Mouse (Mus musculus): Measurements from ENCODE around the gene Dab1.
A peak's percentile ranks its signal among the peaks of the same experiment; 100 is the strongest.

Gene Dab1

GRCm38 (mm10) chr4:104538420-104538819, 919.3 kb downstream of the Dab1 start:
- DNase-seq: no peak

- DNase-seq: no peak
Observed at GRCm38 (mm10) chr4:104539047-104539446, 919.9 kb downstream of the Dab1 start.

- peak; percentile 88 for DNase-seq
Observed at GRCm38 (mm10) chr4:104547091-104547490, 927.9 kb downstream of the Dab1 start.

GRCm38 (mm10) chr4:104548287-104548686, 929.1 kb downstream of the Dab1 start:
- DNase-seq: no peak

- DNase-seq: no peak
Observed at GRCm38 (mm10) chr4:104550581-104551205, 931.5 kb downstream of the Dab1 start.

DNA sequence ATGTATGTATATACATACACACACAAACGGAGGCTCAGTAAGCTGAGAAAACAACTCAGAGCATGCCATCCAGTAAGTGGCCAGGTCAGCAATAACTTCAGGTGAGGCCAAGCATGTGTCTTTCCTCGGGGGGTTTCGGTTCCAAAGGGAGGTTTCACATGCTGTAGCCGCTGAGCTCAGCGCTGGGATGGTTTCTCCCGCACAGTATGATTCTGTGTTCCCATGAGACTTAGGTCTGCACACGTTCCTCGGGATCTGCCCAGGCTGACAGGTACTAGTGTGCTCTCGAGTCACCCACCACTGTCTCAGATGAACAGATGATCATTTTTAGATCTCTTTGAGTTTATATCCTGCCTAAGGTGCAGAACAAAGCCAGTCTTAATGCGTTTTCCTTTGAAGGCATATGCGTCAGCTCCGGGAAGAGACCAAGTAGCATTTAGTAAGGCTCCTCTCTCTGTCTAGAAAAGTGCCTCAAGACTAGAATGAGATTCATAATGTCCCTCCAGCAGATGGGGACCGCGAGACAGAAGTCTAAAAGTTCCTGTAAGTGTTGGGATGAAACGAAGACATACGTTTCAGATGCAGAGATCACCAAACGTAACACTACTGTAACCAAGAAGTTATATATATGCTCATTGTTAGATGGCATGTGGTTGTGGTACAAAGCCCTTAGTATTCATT, 932.4 kb downstream of the Dab1 start:
- DNase-seq: no peak

DNA sequence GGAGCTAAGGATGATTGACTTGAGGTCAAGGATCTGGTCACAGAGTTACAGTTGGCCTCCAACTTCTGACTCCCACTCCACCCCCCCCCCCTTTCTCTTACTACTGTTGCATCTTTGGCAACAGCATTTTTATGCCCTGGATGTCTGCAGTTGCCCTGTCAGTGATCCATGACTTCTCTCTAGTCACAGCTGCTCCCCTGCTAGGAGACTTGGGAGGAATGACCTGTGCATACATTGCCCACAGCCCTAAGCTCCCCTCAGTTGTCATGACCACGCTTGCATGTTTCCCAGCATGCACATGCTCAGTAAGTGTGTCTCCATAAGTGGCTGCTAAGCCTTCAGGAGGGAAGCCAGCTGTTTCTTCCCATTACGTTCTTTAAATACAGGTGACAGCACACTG, 936.2 kb downstream of the Dab1 start:
- DNase-seq: peak; percentile 47

GRCm38 (mm10) chr4:104563512-104563911, 944.4 kb downstream of the Dab1 start:
- no peak for DNase-seq

GRCm38 (mm10) chr4:104570523-104570922, 951.4 kb downstream of the Dab1 start:
- DNase-seq: no peak

GRCm38 (mm10) chr4:104572440-104572839, 953.3 kb downstream of the Dab1 start:
- no peak for DNase-seq

DNA sequence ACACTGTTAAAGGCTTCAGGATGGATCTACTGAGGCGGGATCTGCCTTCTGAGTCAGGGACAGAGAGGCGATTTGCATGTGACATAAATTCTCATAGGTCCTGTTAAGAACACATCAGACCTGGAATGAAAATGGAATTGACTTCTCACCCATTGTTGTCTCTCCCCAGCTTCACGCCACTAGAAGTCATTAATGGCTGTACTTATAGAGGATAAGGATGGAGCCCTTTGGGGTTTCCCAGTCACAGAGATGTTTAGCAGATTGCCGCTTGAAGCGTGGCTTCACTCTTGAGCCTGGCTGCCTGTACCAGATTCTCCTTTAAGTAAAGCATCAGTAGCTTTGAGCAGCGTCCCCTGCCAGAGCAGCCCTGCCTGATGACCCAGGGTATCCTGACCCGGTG, 954.3 kb downstream of the Dab1 start:
- peak; percentile 37 for DNase-seq

DNA sequence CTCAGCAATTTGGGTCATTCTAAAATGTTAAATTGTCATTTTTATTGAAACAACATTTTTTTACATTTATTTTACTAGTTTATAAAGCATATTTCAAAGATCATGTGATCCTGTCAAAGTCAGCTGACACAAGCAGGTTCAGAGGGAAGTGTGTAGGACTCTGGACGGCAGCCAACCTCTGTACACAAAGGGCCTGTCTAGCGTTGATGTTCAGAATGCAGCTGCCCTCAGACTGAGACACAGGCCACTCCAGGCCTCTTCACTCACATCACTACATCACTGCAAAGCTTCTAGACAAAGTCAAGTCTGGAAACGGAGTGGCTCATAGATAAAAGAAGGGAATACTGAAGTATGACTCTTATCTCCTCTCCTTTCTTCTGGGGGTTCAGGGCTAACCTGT, 959.2 kb downstream of the Dab1 start:
- DNase-seq: peak; percentile 84

DNA sequence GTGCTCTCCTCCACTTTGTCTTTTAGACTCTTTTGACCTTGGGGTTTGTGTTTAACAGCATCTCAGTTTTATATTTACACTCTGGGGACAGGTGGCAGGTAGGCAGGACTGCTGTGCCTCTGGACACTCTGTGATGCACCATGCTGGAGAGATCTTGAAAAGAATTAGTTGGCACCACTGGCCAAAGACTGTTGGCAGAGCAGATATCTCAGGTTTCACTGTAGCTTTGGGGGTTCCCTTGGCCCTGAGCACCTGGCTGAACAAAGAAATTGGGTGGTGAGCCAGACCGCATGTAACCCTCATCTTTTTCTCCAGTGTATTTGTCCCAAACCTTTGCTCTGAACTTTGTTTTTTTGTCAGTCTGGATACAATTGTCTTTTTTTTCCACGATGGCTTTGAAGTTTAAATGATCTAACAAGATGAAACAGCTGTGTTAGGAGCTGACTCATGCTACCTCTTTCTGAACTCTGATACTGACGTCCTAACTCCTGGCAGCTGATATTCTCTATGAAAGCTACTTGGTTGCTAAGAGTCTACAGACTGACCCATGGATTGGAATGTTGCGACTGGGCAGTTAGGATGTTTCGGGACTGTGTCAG, 960.9 kb downstream of the Dab1 start:
- DNase-seq: no peak

- no peak for DNase-seq
Observed at GRCm38 (mm10) chr4:104582726-104583125, 963.6 kb downstream of the Dab1 start.

DNA sequence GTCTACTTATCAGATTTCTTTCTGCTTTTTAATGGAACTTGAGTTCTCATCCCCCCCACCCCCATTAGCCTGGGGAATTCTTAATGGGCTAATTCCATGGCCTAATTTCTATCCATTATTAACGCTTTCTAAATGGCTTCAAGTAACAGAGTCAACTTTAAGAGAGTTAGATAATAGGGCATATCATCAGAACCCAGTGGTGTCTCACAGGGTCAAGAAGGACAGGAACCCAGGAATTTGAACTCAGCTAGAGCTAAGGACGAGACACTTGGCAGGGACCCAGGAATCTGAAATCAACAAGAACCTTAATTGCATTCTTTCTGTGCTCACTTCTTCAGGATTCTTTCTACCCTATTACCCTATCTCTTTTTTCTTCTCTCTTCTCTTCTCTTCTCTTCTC, 968.7 kb downstream of the Dab1 start:
- DNase-seq: peak; percentile 50

- DNase-seq: no peak
Observed at GRCm38 (mm10) chr4:104596936-104597335, 977.8 kb downstream of the Dab1 start.

DNA sequence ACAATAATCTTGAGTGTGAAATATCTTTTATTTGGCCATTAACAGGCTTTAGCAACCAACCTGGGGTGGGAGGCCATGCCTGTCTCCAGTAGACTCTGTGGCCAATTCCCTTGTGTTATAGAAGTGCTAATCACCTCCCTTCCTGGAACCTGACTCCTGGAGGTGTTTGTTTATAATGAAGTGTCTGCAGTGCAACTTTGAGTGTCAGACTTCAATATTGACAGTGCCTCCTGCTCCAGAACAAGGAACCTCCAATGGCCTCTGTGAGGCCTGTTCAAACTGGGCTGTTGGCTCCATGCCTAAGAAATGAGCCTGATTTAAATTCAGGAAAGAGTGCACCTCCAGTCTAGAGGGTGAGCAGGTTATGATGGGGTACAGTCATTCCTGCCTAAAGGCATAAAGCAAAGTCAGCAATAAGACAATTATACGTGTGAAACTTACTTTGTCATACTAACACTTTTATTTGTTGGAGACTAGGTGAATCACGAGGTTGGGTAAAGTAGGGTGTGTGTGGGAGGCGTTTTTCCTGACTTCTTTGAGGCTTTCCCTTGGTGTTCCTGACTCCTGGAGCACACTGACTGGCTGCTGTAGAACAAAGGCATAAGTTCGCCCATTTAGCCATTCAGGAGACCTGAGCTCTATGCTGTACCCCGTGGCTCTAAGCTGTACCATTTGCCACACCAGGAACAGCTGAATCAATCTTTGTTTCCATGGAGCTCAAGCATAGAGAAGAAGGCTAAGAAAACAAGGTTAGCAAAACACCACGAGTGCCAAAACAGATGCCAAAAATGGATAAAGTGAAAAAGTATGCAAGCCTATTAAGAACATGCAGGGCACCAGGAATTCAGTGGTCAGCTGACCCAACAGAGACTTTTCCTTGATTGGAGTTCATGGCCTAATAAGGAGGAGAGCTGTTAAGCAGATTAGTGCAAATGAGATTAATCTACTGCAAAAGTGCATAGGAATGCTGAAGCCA, 978.6 kb downstream of the Dab1 start:
- peak; percentile 79 for DNase-seq

DNA sequence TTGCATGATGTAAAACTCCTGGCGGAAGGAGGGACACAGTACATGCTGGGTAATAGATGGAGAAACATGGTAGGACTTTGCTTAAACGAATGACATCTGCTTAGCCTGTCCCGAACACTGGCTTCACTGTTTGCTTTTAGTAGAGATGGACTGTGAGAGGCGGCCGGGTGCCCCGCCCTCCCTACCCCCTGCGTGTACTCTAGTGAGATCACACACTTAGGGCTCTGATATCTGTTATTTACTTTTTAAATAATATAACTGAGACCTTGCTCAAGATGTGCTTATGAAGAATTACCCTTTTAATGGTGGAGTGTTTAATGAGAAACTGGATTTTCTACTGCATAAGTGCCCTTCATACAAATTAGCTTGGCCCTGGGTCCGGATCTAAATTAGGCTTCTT, 983.6 kb downstream of the Dab1 start:
- DNase-seq: no peak

DNA sequence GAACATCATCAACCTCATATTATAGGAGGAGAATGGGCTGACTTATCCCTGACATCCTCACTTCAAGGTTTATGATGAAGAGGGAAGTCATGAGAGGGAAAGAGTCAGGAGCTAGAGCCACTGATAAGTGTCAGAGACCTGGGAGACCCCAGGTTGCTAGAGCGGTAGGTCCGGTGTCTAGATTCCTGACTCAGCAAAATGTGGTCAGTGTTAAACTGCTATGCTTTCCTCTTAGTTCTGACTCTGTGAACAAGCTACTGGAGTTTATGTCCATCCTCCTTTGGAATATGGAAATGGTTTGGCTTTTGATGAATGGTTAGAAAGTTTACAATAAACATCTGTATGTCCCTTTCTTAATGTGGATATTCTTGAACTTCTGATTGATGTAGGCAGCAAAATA, 985.1 kb downstream of the Dab1 start:
- DNase-seq: no peak

DNA sequence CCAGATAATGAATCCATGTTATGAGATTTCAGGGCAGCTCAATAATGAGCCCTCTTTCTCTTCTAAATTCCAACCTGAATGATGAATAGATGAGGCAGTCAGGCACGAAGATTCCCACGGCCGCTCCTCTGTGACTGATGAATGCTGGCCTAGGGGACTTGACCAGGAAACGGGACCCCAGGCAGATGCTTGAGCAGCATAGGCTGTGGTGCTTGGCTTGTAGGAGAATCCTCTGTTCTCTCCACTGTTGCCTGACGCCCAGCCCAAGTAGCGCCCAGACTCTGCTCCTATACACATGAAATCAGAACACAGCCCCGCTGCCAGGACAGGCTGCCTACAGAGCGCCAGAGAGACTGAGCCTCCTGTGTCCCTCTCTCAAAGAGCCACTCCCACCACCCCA, 987.7 kb downstream of the Dab1 start:
- peak; percentile 77 for DNase-seq

DNA sequence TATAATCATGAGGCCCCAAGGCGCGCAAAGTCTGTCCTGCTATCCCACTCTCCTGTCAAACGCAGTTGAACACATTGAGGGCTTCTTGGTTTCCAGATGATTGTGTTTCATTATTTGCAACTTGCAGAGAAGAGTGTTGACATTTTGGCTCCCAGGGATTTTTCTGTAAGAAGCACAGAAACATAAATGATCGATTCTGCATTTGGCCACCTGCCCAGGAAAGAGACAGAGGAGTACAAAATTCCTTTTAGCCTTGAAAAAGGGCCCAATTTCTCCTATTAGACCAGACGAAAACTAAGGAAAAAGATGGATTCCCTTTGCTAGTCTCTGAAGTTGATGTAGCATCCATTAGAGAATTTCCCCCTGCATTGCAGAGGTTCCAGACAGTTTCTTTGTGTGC, 988.5 kb downstream of the Dab1 start:
- peak; percentile 44 for DNase-seq

- no peak for DNase-seq
Observed at GRCm38 (mm10) chr4:104619452-104619851, 1000.3 kb downstream of the Dab1 start.

GRCm38 (mm10) chr4:104625316-104625715, 1006.2 kb downstream of the Dab1 start:
- DNase-seq: no peak
